Mouse (Mus musculus) embryonic fibroblast, embryonic 13.5 days (primary cell): Measurements from ENCODE around the gene Pik3r1. TPM values are rescaled to one million over a fixed set of nuclear protein-coding genes. Genes with fewer than 3 reads are reported as not detected.
A peak's percentile ranks its signal among the peaks of the same experiment; 100 is the strongest.

Experiments used
- H3K27ac ChIP-seq: 2 replicates; pipeline ENCODE4 v1.5.1; 2012; ENCODE audit warnings: low read length, control low read depth, inconsistent platforms; ENCODE audit not compliant: insufficient read depth
- H3K4me1 ChIP-seq: 2 replicates; pipeline ENCODE4 v1.6.1; 2011; ENCODE audit warnings: low read length; ENCODE audit not compliant: control insufficient read depth, insufficient read depth
- H3K4me3 ChIP-seq: 2 replicates; pipeline ENCODE4 v1.5.1; 2011; ENCODE audit warnings: mild to moderate bottlenecking, control low read depth, low read length; ENCODE audit not compliant: insufficient read depth
- CTCF ChIP-seq: IDR thresholded peaks from 2 replicates; pipeline ENCODE4 v1.5.1; 2011; ENCODE audit warnings: mild to moderate bottlenecking, control low read depth, low read length, moderate library complexity, borderline replicate concordance; ENCODE audit not compliant: insufficient read depth
- POLR2A ChIP-seq: IDR thresholded peaks from 2 replicates; pipeline ENCODE4 v1.6.1; 2011; ENCODE audit warnings: low read depth, mild to moderate bottlenecking, control low read depth, low read length, moderate library complexity
- polyA plus RNA-seq: library from polyadenylated mRNA; stranded (reverse); fragments of >200 nt; gene quantifications from 2 replicates; pipeline ENCODE4 v1.2.4, GENCODE M21; 2011; ENCODE audit warnings: low read depth; ENCODE audit not compliant: missing spikeins, insufficient read length

The Pik3r1 gene
- polyA plus RNA-seq, 1 experiment = 78.3 TPM

GRCm38 (mm10) chr13:101739732-101740381 lies 28.2 kb downstream of the Pik3r1 start:
- 0 out of 2 replicates have a peak overlapping the region, but pooled peaks have one; percentile 23 for H3K27ac ChIP-seq
- no peak for TF ChIP-seq CTCF
- no peak for TF ChIP-seq POLR2A
- H3K4me1 ChIP-seq = peaks cover 11% of the 10 kb centered on the region
- no peak overlapping the region for H3K4me3 ChIP-seq

GRCm38 (mm10) chr13:101738769-101739168 lies 29.2 kb downstream of the Pik3r1 start:
- H3K27ac ChIP-seq = no peak overlapping the region
- no peak for TF ChIP-seq POLR2A
- TF ChIP-seq CTCF = no peak
- no peak overlapping the region for H3K4me3 ChIP-seq
- peaks cover 11% of the 10 kb centered on the region for H3K4me1 ChIP-seq

- Histone ChIP-seq H3K4me3 (no peak overlapping the region), H3K27ac (no peak overlapping the region), H3K4me1 (peaks cover 11% of the 10 kb centered on the region)
- TF ChIP-seq CTCF (no peak), POLR2A (no peak)
Observed at GRCm38 (mm10) chr13:101736521-101737387, 31.3 kb downstream of the Pik3r1 start.

- H3K4me1 ChIP-seq = peaks cover 13% of the 10 kb centered on the region
- no peak overlapping the region for H3K4me3 ChIP-seq
- H3K27ac ChIP-seq = no peak overlapping the region
- TF ChIP-seq POLR2A (no peak), CTCF (peak; percentile 17; the same call in 1 of the 2 replicates)
Observed at GRCm38 (mm10) chr13:101735364-101736120, 32.5 kb downstream of the Pik3r1 start.

- H3K4me3 ChIP-seq = no peak overlapping the region
- peaks cover 17% of the 10 kb centered on the region for H3K4me1 ChIP-seq
- TF ChIP-seq CTCF (no peak), POLR2A (no peak)
- no peak overlapping the region for H3K27ac ChIP-seq
Observed at GRCm38 (mm10) chr13:101734227-101734626, 33.8 kb downstream of the Pik3r1 start.

GRCm38 (mm10) chr13:101732675-101733074 lies 35.3 kb downstream of the Pik3r1 start:
- Histone ChIP-seq H3K27ac (no peak overlapping the region), H3K4me1 (peaks cover 24% of the 10 kb centered on the region), H3K4me3 (no peak overlapping the region)
- TF ChIP-seq POLR2A = no peak
- no peak for TF ChIP-seq CTCF

GRCm38 (mm10) chr13:101731777-101732176 lies 36.2 kb downstream of the Pik3r1 start:
- no peak overlapping the region for H3K27ac ChIP-seq
- no peak overlapping the region for H3K4me3 ChIP-seq
- peaks cover 30% of the 10 kb centered on the region for H3K4me1 ChIP-seq
- TF ChIP-seq POLR2A = no peak
- no peak for TF ChIP-seq CTCF

GRCm38 (mm10) chr13:101730351-101730750 lies 37.7 kb downstream of the Pik3r1 start:
- H3K27ac ChIP-seq = peak overlapping the region; percentile 92

GRCm38 (mm10) chr13:101729248-101730055 lies 38.6 kb downstream of the Pik3r1 start:
- Histone ChIP-seq H3K4me1 (peaks cover 25% of the 10 kb centered on the region), H3K4me3 (no peak overlapping the region), H3K27ac (peak overlapping the region; percentile 92)
- 0 out of 2 replicates have a peak, but pooled peaks have one; percentile 28 for TF ChIP-seq POLR2A
- TF ChIP-seq CTCF = peak; percentile 25; the same call in 1 of the 2 replicates

More at GRCm38 (mm10) chr13:101730351-101730750, 37.7 kb downstream of the Pik3r1 start:
- TF ChIP-seq POLR2A = no peak
- no peak for TF ChIP-seq CTCF
- Histone ChIP-seq H3K4me1 (peaks cover 25% of the 10 kb centered on the region), H3K4me3 (no peak overlapping the region)
